Mouse (Mus musculus) MEL (cell line): ENCODE measurements around the gene Tmppe. TPM values are rescaled to one million over a fixed set of nuclear protein-coding genes. Genes with fewer than 3 reads are reported as not detected.

Experiments used
- DNase-seq: peaks from one replicate; pipeline ENCODE4 v3.0.0; 2011; ENCODE audit warnings: low read depth, low spot score
- H3K27ac ChIP-seq: 2 replicates; pipeline ENCODE4 v1.5.1; 2012; ENCODE audit warnings: low read depth, mild to moderate bottlenecking, control low read depth, low read length, moderate library complexity; ENCODE audit not compliant: control insufficient read depth
- H3K27me3 ChIP-seq, 2 experiments: fragments of 150-350 bp in 1 of 2; sonication (generic) in 1 of 2; 2 replicates each; pipeline ENCODE4 v1.6.1; 2012; ENCODE audit warnings: low read length in 2 of 2, mild to moderate bottlenecking in 2 of 2, improper control_type of control experiment in 1 of 2, moderate library complexity in 1 of 2; ENCODE audit not compliant: insufficient read depth in 2 of 2, control insufficient read depth in 1 of 2
- H3K36me3 ChIP-seq, 2 experiments: 2 replicates each; pipeline ENCODE4 v1.6.1; 2012 to 2014; ENCODE audit warnings: low read length in 2 of 2, improper control_type of control experiment in 1 of 2, inconsistent platforms in 1 of 2, mild to moderate bottlenecking in 1 of 2; ENCODE audit not compliant: insufficient read depth in 2 of 2, control insufficient read depth in 1 of 2
- H3K4me1 ChIP-seq, 2 experiments: fragments of 150-350 bp in 1 of 2; sonication (generic) in 1 of 2; 2 replicates each; pipeline ENCODE4 v1.6.1; 2012; ENCODE audit warnings: low read length in 2 of 2, improper control_type of control experiment in 1 of 2, mild to moderate bottlenecking in 1 of 2; ENCODE audit not compliant: insufficient read depth in 2 of 2, control insufficient read depth in 1 of 2
- H3K4me3 ChIP-seq, 2 experiments: fragments of 150-350 bp in 1 of 2; sonication (generic) in 1 of 2; 2 replicates each; pipeline ENCODE4 v1.5.1; 2012; ENCODE audit warnings: low read depth in 2 of 2, low read length in 2 of 2, mild to moderate bottlenecking in 2 of 2, moderate library complexity in 2 of 2, control low read depth in 1 of 2, improper control_type of control experiment in 1 of 2; ENCODE audit not compliant: control insufficient read depth in 1 of 2, insufficient read depth in 1 of 2
- H3K79me2 ChIP-seq: 2 replicates; pipeline ENCODE4 v1.6.1; 2012; ENCODE audit warnings: mild to moderate bottlenecking, low read length, moderate library complexity; ENCODE audit not compliant: control insufficient read depth, poor library complexity, insufficient read depth
- H3K9ac ChIP-seq: 2 replicates; pipeline ENCODE4 v1.6.1; 2012; ENCODE audit warnings: low read depth, mild to moderate bottlenecking, control low read depth, low read length, moderate library complexity; ENCODE audit not compliant: control insufficient read depth, poor library complexity, severe bottlenecking
- H3K9me3 ChIP-seq: fragments of 150-350 bp; sonication (generic); replicated peaks from 2 replicates; pipeline ENCODE4 v1.6.1; 2012; ENCODE audit warnings: mild to moderate bottlenecking, low read length, improper control_type of control experiment, moderate library complexity; ENCODE audit not compliant: insufficient read depth
- BHLHE40 ChIP-seq: IDR thresholded peaks from 2 replicates; pipeline ENCODE4 v1.6.1; 2012; ENCODE audit warnings: low read depth, mild to moderate bottlenecking, inconsistent platforms, low read length, improper control_type of control experiment, borderline replicate concordance
- CHD2 ChIP-seq: IDR thresholded peaks from 2 replicates; pipeline ENCODE4 v1.6.1; 2011; ENCODE audit warnings: low read length, improper control_type of control experiment
- E2F4 ChIP-seq: IDR thresholded peaks from 2 replicates; pipeline ENCODE4 v1.6.1; 2011; ENCODE audit warnings: low read depth, low read length, improper control_type of control experiment, borderline replicate concordance
- ELF1 ChIP-seq: IDR thresholded peaks from 2 replicates; pipeline ENCODE4 v1.6.1; 2014; ENCODE audit warnings: low read depth, mild to moderate bottlenecking, inconsistent platforms, low read length, improper control_type of control experiment, moderate library complexity
- EP300 ChIP-seq, 2 experiments: IDR thresholded peaks; 2 replicates each; pipeline ENCODE4 v1.6.1; 2011; ENCODE audit warnings: improper control_type of control experiment in 2 of 2, low read length in 2 of 2, low read depth in 1 of 2, mild to moderate bottlenecking in 1 of 2
- ETS1 ChIP-seq: IDR thresholded peaks from 2 replicates; pipeline ENCODE4 v1.6.1; 2012; ENCODE audit warnings: low read depth, mild to moderate bottlenecking, inconsistent platforms, low read length, improper control_type of control experiment, moderate library complexity
- GABPA ChIP-seq: IDR thresholded peaks from 2 replicates; pipeline ENCODE4 v1.6.1; 2012; ENCODE audit warnings: low read depth, mild to moderate bottlenecking, inconsistent platforms, low read length, improper control_type of control experiment, moderate library complexity
- GATA1 ChIP-seq: IDR thresholded peaks from 2 replicates; pipeline ENCODE4 v1.6.1; 2011; ENCODE audit warnings: low read depth, low read length, improper control_type of control experiment
- JUND ChIP-seq: IDR thresholded peaks from 2 replicates; pipeline ENCODE4 v1.6.1; 2011; ENCODE audit warnings: low read depth, mild to moderate bottlenecking, improper control_type of control experiment, low read length
- KAT2A ChIP-seq: conservative IDR thresholded peaks from 2 replicates; pipeline ENCODE4 v1.6.1; 2012; ENCODE audit warnings: low read depth, low read length, improper control_type of control experiment, inconsistent platforms
- MAFK ChIP-seq: IDR thresholded peaks from 2 replicates; pipeline ENCODE4 v1.6.1; 2011; ENCODE audit warnings: low read depth, mild to moderate bottlenecking, low read length, improper control_type of control experiment, borderline replicate concordance
- MAZ ChIP-seq: IDR thresholded peaks from 2 replicates; pipeline ENCODE4 v1.6.1; 2012; ENCODE audit warnings: low read depth, mild to moderate bottlenecking, inconsistent platforms, low read length, improper control_type of control experiment
- MEF2A ChIP-seq: IDR thresholded peaks from 2 replicates; pipeline ENCODE4 v1.6.1; 2014; ENCODE audit warnings: low read depth, mild to moderate bottlenecking, inconsistent platforms, low read length, improper control_type of control experiment; ENCODE audit not compliant: poor library complexity, insufficient replicate concordance, severe bottlenecking; ENCODE audit errors: extremely low read depth
- MXI1 ChIP-seq: IDR thresholded peaks from 2 replicates; pipeline ENCODE4 v1.6.1; 2011; ENCODE audit warnings: mild to moderate bottlenecking, low read depth, low read length, improper control_type of control experiment
- NELFE ChIP-seq: IDR thresholded peaks from 2 replicates; pipeline ENCODE4 v1.6.1; 2011; ENCODE audit warnings: low read depth, low read length, improper control_type of control experiment
- POLR2A ChIP-seq, 2 experiments: IDR thresholded peaks; 2 replicates each; pipeline ENCODE4 v1.6.1; 2011 to 2012; ENCODE audit warnings: low read length in 2 of 2, mild to moderate bottlenecking in 2 of 2, control low read depth in 1 of 2, improper control_type of control experiment in 1 of 2, low read depth in 1 of 2, moderate library complexity in 1 of 2; ENCODE audit not compliant: control insufficient read depth in 1 of 2, insufficient read depth in 1 of 2, poor library complexity in 1 of 2
- POLR2AphosphoS2 ChIP-seq: IDR thresholded peaks from 2 replicates; pipeline ENCODE4 v1.6.1; 2011; ENCODE audit warnings: low read length, improper control_type of control experiment
- POLR2AphosphoS5 ChIP-seq: IDR thresholded peaks from 2 replicates; pipeline ENCODE4 v1.6.1; 2012; ENCODE audit warnings: low read depth, borderline replicate concordance, mild to moderate bottlenecking, inconsistent platforms, low read length, moderate library complexity, mixed read lengths
- RAD21 ChIP-seq: IDR thresholded peaks from 2 replicates; pipeline ENCODE4 v1.6.1; 2011; ENCODE audit warnings: mild to moderate bottlenecking, low read depth, low read length, improper control_type of control experiment
- RCOR1 ChIP-seq: IDR thresholded peaks from 2 replicates; pipeline ENCODE4 v1.6.1; 2012; ENCODE audit warnings: low read depth, mild to moderate bottlenecking, inconsistent platforms, low read length, improper control_type of control experiment
- SMC3 ChIP-seq: IDR thresholded peaks from 2 replicates; pipeline ENCODE4 v1.6.1; 2011; ENCODE audit warnings: low read depth, low read length, improper control_type of control experiment
- TBP ChIP-seq: IDR thresholded peaks from 2 replicates; pipeline ENCODE4 v1.8.0; 2011; ENCODE audit warnings: low read depth, low read length, improper control_type of control experiment
- TCF12 ChIP-seq: IDR thresholded peaks from 2 replicates; pipeline ENCODE4 v1.6.1; 2014; ENCODE audit warnings: low read depth, mild to moderate bottlenecking, inconsistent platforms, low read length, improper control_type of control experiment, moderate library complexity
- UBTF ChIP-seq: IDR thresholded peaks from 2 replicates; pipeline ENCODE4 v1.6.1; 2012; ENCODE audit warnings: low read depth, mild to moderate bottlenecking, inconsistent platforms, low read length, improper control_type of control experiment, moderate library complexity, borderline replicate concordance; ENCODE audit not compliant: insufficient read depth
- USF1 ChIP-seq: IDR thresholded peaks from 2 replicates; pipeline ENCODE4 v1.6.1; 2014; ENCODE audit warnings: low read depth, mild to moderate bottlenecking, inconsistent platforms, low read length, improper control_type of control experiment, moderate library complexity
- USF2 ChIP-seq, 2 experiments: IDR thresholded peaks; 2 replicates each; pipeline ENCODE4 v1.6.1; 2011 to 2012; ENCODE audit warnings: improper control_type of control experiment in 2 of 2, low read length in 2 of 2, borderline replicate concordance in 1 of 2, inconsistent platforms in 1 of 2, low read depth in 1 of 2, mild to moderate bottlenecking in 1 of 2; ENCODE audit not compliant: insufficient read depth in 1 of 2
- ZC3H11A ChIP-seq: IDR thresholded peaks from 2 replicates; pipeline ENCODE4 v1.6.1; 2012; ENCODE audit warnings: low read depth, mild to moderate bottlenecking, inconsistent platforms, low read length, improper control_type of control experiment
- ZKSCAN1 ChIP-seq: IDR thresholded peaks from 2 replicates; pipeline ENCODE4 v1.6.1; 2012; ENCODE audit warnings: low read depth, mild to moderate bottlenecking, inconsistent platforms, low read length, improper control_type of control experiment, moderate library complexity
- ZMIZ1 ChIP-seq: IDR thresholded peaks from 2 replicates; pipeline ENCODE4 v1.6.1; 2012; ENCODE audit warnings: low read depth, mild to moderate bottlenecking, inconsistent platforms, low read length, improper control_type of control experiment, moderate library complexity
- ZNF384 ChIP-seq: IDR thresholded peaks from 2 replicates; pipeline ENCODE4 v1.6.1; 2012; ENCODE audit warnings: low read depth, mild to moderate bottlenecking, inconsistent platforms, low read length, improper control_type of control experiment
- polyA plus RNA-seq, 2 experiments: library from polyadenylated mRNA; stranded (reverse) in 1 of 2; unstranded in 1 of 2; fragments of >175 nt in 1 of 2; fragments of >200 nt in 1 of 2; gene quantifications; 2 replicates each; pipeline versions ENCODE4 v1.2.1 to v1.2.4; 2012; ENCODE audit warnings: low replicate concordance in 2 of 2, low read depth in 1 of 2; ENCODE audit not compliant: insufficient read length in 2 of 2, insufficient read depth in 1 of 2, missing spikeins in 1 of 2
- total RNA-seq: library from RNA; depleted of rRNA; stranded (reverse); fragments of 300-350 nt; gene quantifications from 2 replicates; pipeline ENCODE4 v1.2.3, GENCODE M21; 2012

Gene Tmppe
- total and polyA plus RNA-seq, 3 experiments: 7.5 to 9.2 TPM; not detected in 1

DNA sequence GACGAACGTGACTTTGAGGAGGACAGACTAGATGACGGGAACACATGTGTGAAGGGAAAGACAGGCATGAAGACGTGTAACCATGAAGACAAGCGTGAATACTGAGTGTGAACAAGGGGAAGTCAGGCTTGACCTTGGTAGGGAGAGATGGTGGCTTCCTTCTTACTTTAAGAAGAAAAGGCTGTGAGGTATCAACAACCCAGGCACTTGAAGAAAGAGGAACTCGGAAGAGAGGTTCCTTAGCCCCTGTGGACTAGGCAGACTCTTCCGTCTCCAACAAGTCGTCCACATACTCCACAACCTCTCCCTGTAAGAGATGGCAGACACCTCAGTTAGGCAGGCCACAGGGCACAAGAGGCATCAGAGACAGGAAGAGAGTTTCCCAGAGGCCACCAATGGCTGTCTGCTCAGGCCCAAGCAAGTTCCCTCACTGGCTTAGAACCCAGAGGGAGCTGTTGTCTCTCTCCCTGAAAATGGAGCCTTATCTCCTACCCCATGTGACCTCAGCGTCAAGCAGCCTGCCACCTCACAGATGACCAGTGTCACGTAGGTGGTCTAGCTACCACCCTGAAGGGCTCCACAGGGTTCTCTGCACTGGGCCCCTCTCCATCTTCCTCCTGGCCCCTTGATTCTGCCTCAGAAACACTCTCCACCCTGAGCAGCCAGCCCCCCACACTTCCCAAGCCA, 25.5 kb upstream of the Tmppe start:
- no peaks in the 10 kb centered on the region for H3K79me2 ChIP-seq
- H3K36me3 ChIP-seq: peaks cover 2 to 23% of the 10 kb centered on the region in 2 experiments; a peak in 3 of 4 replicates
- DNase-seq: peak; percentile 71
- peaks cover 10 to 26% of the 10 kb centered on the region in 2 experiments for H3K4me1 ChIP-seq
- no peaks in the 10 kb centered on the region for H3K27me3 ChIP-seq
- H3K4me3 ChIP-seq: no peak overlapping the region
- H3K9me3 ChIP-seq: no peaks in the 10 kb centered on the region
- TF ChIP-seq CHD2: no peak
- TF ChIP-seq USF1: peak; percentile 76
- H3K9ac ChIP-seq: no peak overlapping the region
- peak overlapping the region; percentile 70 for H3K27ac ChIP-seq

DNA sequence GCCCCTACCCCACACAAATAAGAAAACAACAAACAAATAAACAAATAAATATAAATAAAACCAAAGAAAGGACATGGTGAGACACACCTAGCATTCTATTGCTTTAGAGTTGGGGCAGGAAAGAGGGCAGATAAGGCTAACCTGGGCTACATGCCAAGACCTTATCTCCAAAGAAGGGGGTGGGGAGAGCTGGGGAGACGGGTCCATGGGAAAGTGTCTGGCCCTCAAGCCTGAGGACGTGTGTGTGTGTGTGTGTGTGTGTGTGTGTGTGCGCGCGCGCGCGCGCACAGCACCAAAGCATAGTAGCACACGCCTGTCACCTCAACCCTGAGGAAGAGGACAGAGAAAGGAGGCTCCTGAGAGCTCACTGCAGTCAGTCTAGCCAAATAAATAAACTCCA, 23.7 kb upstream of the Tmppe start:
- peaks cover 4 to 23% of the 10 kb centered on the region in 2 experiments; a peak in 3 of 4 replicates for H3K36me3 ChIP-seq
- no peak overlapping the region; the same call in 1 of the 2 replicates for H3K9ac ChIP-seq
- peaks cover 10 to 26% of the 10 kb centered on the region in 2 experiments for H3K4me1 ChIP-seq
- peak; percentile 66 for TF ChIP-seq MXI1
- TF ChIP-seq BHLHE40: peak; percentile 58; the same call in 1 of the 2 replicates
- peak in 1 of 2 experiments; percentile 35; a peak in 1 of 4 replicates for TF ChIP-seq POLR2A (IDR thresholded peaks at IDR 0.05; ENCODE audit: control insufficient read depth in 1 of 2, insufficient read depth in 1 of 2, low read depth in 1 of 2, low read length in 2 of 2, poor library complexity in 1 of 2)
- TF ChIP-seq ZC3H11A: no peak
- TF ChIP-seq JUND: no peak
- TF ChIP-seq TCF12: peak; percentile 63; the same call in 1 of the 2 replicates
- TF ChIP-seq E2F4: no peak
- peak; percentile 75; the same call in 1 of the 2 replicates for TF ChIP-seq RCOR1
- TF ChIP-seq USF2 (IDR thresholded peaks at IDR 0.05; ENCODE audit: borderline replicate concordance in 1 of 2, insufficient read depth in 1 of 2, low read depth in 1 of 2, low read length in 2 of 2): no peak
- TF ChIP-seq ZMIZ1: no peak
- TF ChIP-seq KAT2A: no peak; the same call in 1 of the 2 replicates
- TF ChIP-seq TBP: no peak
- TF ChIP-seq GATA1: peak; percentile 95
- no peak for TF ChIP-seq POLR2AphosphoS5
- no peak for TF ChIP-seq RAD21
- TF ChIP-seq UBTF: no peak
- no peak for TF ChIP-seq SMC3
- TF ChIP-seq ETS1: peak; percentile 90
- TF ChIP-seq EP300 (IDR thresholded peaks at IDR 0.05; ENCODE audit: low read depth in 1 of 2, low read length in 2 of 2): peak; percentile 83 to 91
- TF ChIP-seq NELFE: no peak
- TF ChIP-seq POLR2AphosphoS2: peak; percentile 84
- TF ChIP-seq ELF1: no peak
- no peak for TF ChIP-seq GABPA
- peak; percentile 86; the same call in 1 of the 2 replicates for TF ChIP-seq MAZ
- TF ChIP-seq USF1: no peak
- TF ChIP-seq ZKSCAN1: no peak
- TF ChIP-seq ZNF384: no peak
- TF ChIP-seq MAFK: no peak; the same call in 1 of the 2 replicates
- TF ChIP-seq MEF2A: 0 out of 2 replicates have a peak, but pooled peaks have one; percentile 31

More for the DNA sequence above, 23.7 kb upstream of the Tmppe start:
- DNase-seq: peak; percentile 90
- H3K9me3 ChIP-seq: no peaks in the 10 kb centered on the region
- no peaks in the 10 kb centered on the region for H3K27me3 ChIP-seq
- no peak overlapping the region for H3K4me3 ChIP-seq
- peak overlapping the region; percentile 25 for H3K27ac ChIP-seq
- H3K79me2 ChIP-seq: no peaks in the 10 kb centered on the region
